Mouse (Mus musculus) ES-E14 (cell line): Measurements from ENCODE around the gene Sept7. TPM values are rescaled to one million over a fixed set of nuclear protein-coding genes. Genes with fewer than 3 reads are reported as not detected.

ENCODE experiments used
- DNase-seq: peaks from one replicate; pipeline ENCODE4 v3.0.0-alpha.2; 2013; ENCODE audit warnings: low read depth, low spot score
- H3K27ac ChIP-seq: 2 replicates; pipeline ENCODE4 v1.5.1; 2012; ENCODE audit warnings: low read depth, mild to moderate bottlenecking, low read length, moderate library complexity, mixed read lengths; ENCODE audit not compliant: poor library complexity, insufficient read depth, severe bottlenecking
- H3K36me3 ChIP-seq: 2 replicates; pipeline ENCODE4 v1.6.1; 2012; ENCODE audit warnings: mild to moderate bottlenecking, low read length, moderate library complexity, mixed read lengths; ENCODE audit not compliant: control insufficient read depth, poor library complexity, insufficient read depth, severe bottlenecking
- H3K4me1 ChIP-seq, 2 experiments: fragments of 150-350 bp in 1 of 2; sonication (generic) in 1 of 2; 2 replicates each; pipeline ENCODE4 v1.6.1; 2012; ENCODE audit warnings: low read length in 2 of 2, mild to moderate bottlenecking in 1 of 2, mixed read lengths in 1 of 2; ENCODE audit not compliant: control insufficient read depth in 2 of 2, insufficient read depth in 2 of 2, poor library complexity in 1 of 2
- H3K4me3 ChIP-seq, 2 experiments: fragments of 150-350 bp in 1 of 2; sonication (generic) in 1 of 2; 2 replicates each; pipeline ENCODE4 v1.5.1; 2012; ENCODE audit warnings: low read length in 2 of 2, low read depth in 1 of 2, mild to moderate bottlenecking in 1 of 2, mixed read lengths in 1 of 2; ENCODE audit not compliant: insufficient read depth in 1 of 2, poor library complexity in 1 of 2, severe bottlenecking in 1 of 2
- H3K9ac ChIP-seq: 2 replicates; pipeline ENCODE4 v1.6.1; 2012; ENCODE audit warnings: low read depth, mild to moderate bottlenecking, low read length, mixed read lengths; ENCODE audit not compliant: poor library complexity, insufficient read depth, severe bottlenecking
- H3K9me3 ChIP-seq: fragments of 150-350 bp; sonication (generic); 2 replicates; pipeline ENCODE4 v1.6.1; 2012; ENCODE audit warnings: low read depth, mild to moderate bottlenecking, low read length; ENCODE audit not compliant: control insufficient read depth, insufficient read depth
- CHD2 ChIP-seq: IDR thresholded peaks from 2 replicates; pipeline ENCODE4 v1.6.1; 2014; ENCODE audit warnings: mild to moderate bottlenecking, low read depth, low read length, inconsistent platforms
- HCFC1 ChIP-seq: IDR thresholded peaks from 2 replicates; pipeline ENCODE4 v1.6.1; 2012; ENCODE audit warnings: low read length, inconsistent platforms, borderline replicate concordance; ENCODE audit not compliant: insufficient read depth
- MAFK ChIP-seq: IDR thresholded peaks from 2 replicates; pipeline ENCODE4 v1.6.1; 2014; ENCODE audit warnings: mild to moderate bottlenecking, low read depth, low read length, inconsistent platforms; ENCODE audit not compliant: insufficient read depth
- ZC3H11A ChIP-seq: IDR thresholded peaks from 2 replicates; pipeline ENCODE4 v1.6.1; 2012; ENCODE audit warnings: low read depth, mild to moderate bottlenecking, inconsistent platforms, low read length, borderline replicate concordance
- ZNF384 ChIP-seq: IDR thresholded peaks from 2 replicates; pipeline ENCODE4 v1.6.1; 2012; ENCODE audit warnings: low read depth, low read length, inconsistent platforms
- in situ Hi-C, 2 experiments: fragments of 600-800 bp; cut with MboI; formaldehyde crosslinking; loops; one replicate each; pipeline ENCODE4 v1.15.1; 2025; ENCODE audit warnings: low sequenced_read_pairs in 2 of 2, inconsistent platforms in 1 of 2; ENCODE audit not compliant: unreplicated experiment in 2 of 2
- total RNA-seq: library from RNA; depleted of rRNA; stranded (reverse); fragments of 300-350 nt; gene quantifications from 2 replicates; pipeline ENCODE4 v1.2.3, GENCODE M21; 2012

The Sept7 gene
- total RNA-seq, 1 experiment: 110 TPM

DNA sequence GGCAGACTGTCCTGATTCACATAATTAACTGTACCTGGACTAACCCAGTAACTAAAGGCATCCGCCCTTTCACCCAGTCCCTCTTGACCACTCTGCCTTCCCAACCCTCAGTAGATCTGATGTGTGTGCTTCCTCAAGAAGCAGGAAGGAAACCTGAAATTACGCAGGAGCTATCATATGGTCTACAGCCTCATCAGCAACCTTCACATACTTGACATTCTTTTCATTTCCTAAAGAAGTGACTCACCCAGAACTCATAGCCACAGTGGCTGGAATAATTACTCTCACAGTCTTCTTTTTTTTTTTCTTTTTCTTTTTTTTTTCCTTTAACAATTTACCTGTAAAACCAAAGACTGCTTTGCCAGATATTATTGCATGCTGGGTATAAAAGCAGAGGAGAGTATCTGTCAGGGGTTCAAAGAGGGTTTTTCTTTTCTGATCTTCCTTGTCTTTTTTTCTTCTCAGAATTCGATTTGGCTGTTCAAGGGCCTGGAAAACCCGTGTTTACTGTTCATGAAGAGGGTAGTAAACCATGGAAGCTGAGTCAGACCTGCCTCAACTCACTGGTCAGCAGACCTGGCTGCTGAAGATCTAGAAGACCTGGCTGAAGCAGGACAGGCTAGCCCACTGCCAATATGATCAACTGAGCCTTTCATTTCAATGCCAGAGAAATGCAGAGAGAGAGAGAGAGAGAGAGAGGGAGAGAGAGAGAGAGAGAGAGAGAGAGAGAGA is 8.1 kb upstream of the Sept7 start:
- Histone ChIP-seq H3K27ac (no peak overlapping the region), H3K4me3 (no peak overlapping the region), H3K9ac (no peak overlapping the region), H3K9me3 (no peaks in the 10 kb centered on the region), H3K36me3 (no peaks in the 10 kb centered on the region), H3K4me1 (no peaks in the 10 kb centered on the region)
- DNase-seq: no peak
- no peak for TF ChIP-seq ZC3H11A
- TF ChIP-seq HCFC1: no peak
- no peak for TF ChIP-seq MAFK
- TF ChIP-seq CHD2: no peak
- TF ChIP-seq ZNF384: no peak
- in situ Hi-C loops: no loop called here

DNA sequence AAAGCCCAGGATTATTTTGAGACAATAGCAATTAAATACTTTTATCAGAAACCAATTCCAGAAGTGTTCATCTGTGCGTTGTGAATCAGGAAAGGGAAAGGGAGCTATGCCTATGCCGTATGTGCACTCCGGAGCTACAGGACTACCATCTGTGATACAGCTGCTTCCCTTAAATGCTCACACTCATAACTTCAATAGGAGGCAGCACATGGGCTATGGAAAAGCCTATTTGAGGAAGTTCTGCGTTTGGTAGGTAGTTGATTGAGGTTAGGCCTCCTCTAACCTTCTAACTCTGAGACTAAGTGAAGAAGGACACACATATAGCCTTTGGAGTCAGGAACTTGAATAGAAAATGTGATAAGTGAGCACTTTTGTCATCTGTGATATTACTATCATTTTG is 7.1 kb upstream of the Sept7 start:
- no peaks in the 10 kb centered on the region for H3K4me1 ChIP-seq

DNA sequence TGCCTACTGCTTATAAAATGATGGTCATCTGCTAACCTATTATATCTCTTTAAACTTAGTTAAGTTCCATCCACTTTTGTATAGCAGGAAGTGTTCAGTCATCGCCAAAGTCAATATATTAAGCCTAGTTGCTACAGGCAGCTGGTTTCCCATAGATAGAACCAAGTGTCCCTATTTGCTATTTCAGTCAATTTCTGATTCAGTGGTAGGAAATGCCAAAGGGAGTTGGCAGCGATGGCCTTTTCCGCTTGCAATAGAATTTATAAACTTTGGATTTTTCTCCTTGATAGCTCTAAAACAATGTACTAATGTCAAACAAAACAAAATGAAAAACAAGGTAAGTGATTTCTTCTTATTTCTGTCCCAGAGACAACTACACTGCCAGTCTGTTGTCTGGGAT is 5.7 kb upstream of the Sept7 start:
- no peak overlapping the region for H3K4me3 ChIP-seq

More for the DNA sequence above, 7.1 kb upstream of the Sept7 start:
- DNase-seq: no peak
- in situ Hi-C loops: no loop called here
- no peak for TF ChIP-seq CHD2
- TF ChIP-seq ZC3H11A: no peak
- TF ChIP-seq ZNF384: no peak
- no peak for TF ChIP-seq MAFK
- TF ChIP-seq HCFC1: no peak
- H3K4me3 ChIP-seq: no peak overlapping the region
- no peaks in the 10 kb centered on the region for H3K36me3 ChIP-seq
- H3K9me3 ChIP-seq: no peaks in the 10 kb centered on the region
- no peak overlapping the region for H3K27ac ChIP-seq
- H3K9ac ChIP-seq: no peak overlapping the region

DNA sequence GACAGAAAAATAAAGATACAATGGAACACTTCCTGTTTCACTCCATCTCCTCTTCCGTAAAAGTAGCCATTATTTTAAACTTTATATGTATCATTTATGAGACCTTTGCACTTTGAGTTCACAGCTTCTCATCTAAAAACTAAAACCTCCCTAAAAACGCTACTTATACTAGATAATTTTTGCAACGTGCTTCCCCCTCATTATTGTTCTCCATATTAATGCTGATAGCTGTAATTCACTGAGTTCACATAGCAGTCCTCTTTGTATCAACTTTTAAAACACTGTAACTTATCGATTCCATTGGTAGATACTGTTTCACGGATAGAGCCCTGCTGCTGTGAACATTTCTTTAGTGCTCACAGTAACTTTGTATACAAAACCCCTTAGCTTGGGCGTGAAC is 1.1 kb upstream of the Sept7 start:
- H3K4me1 ChIP-seq: no peaks in the 10 kb centered on the region; a peak in 1 of 4 replicates
- TF ChIP-seq ZNF384 (no peak), MAFK (no peak), CHD2 (no peak), HCFC1 (no peak)
- peak overlapping the region; percentile 99 for H3K9ac ChIP-seq
- H3K9me3 ChIP-seq: no peaks in the 10 kb centered on the region
- in situ Hi-C loops: no loop called here
- peak overlapping the region; percentile 77; the same call in 1 of the 2 replicates for H3K27ac ChIP-seq
- H3K36me3 ChIP-seq: no peaks in the 10 kb centered on the region
- peak overlapping the region; percentile 56 to 96 for H3K4me3 ChIP-seq
- DNase-seq: no peak

More for the DNA sequence above, 5.7 kb upstream of the Sept7 start:
- Histone ChIP-seq H3K9me3 (no peaks in the 10 kb centered on the region), H3K36me3 (no peaks in the 10 kb centered on the region), H3K9ac (no peak overlapping the region), H3K27ac (no peak overlapping the region), H3K4me1 (no peaks in the 10 kb centered on the region)
- TF ChIP-seq ZNF384: no peak
- in situ Hi-C loops: no loop called here
- no peak for DNase-seq
